Mouse (Mus musculus): ENCODE measurements at regions not wholly inside any gene's neighbourhood (a gene's known extent, or its start where the extent isn't known, plus 50 kb on each side); places are given as distances from the start of the nearest gene placed in this dataset.

DNA sequence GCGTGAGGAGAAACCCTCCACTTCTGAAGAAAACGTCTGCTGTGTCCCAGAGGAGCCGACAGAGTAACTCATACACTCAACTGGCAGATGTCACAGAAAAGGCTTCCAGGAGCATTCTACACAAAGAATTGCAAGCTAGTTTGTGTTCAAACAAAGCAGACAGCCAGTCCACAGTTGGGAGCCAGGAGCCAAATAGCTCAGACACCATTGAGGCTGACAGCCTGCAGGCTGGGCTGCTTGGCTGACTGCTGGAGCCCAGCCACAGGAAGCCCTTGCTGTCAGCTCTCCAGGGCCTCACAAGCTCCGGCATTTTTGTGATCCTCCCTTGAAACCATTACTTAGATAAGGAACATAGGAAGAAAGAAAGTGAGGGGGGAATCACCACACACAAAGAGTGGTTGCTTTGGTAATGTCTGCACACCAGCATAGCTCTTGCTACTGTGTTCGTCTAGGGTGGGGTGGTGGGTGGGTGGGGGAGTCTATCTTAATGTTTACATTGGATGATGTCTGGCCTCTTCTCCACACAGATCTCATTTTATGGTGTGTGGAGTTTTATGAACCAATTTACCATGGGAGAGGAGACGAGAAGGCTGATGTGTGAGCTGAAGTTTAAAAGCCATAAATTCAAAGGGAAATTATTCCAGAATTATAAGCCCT is 62.3 kb upstream of the Ankfn1 start:
- H3K9ac ChIP-seq (ENCODE audit: low read length): no peak overlapping the region
- WGBS: 21% methylated on average over 6 of the region's 6 CpGs
- H3K9me3 ChIP-seq (ENCODE audit: control insufficient read depth, low read length): no peaks in the 10 kb centered on the region
- no peaks in the 10 kb centered on the region for H3K27me3 ChIP-seq (ENCODE audit: control insufficient read depth, insufficient read depth, low read length)
- H3K36me3 ChIP-seq (ENCODE audit: control insufficient read depth, insufficient read depth, low read length): no peaks in the 10 kb centered on the region
- no peak overlapping the region for H3K4me3 ChIP-seq (ENCODE audit: control insufficient read depth in 1 of 2, insufficient read depth in 1 of 2, low read depth in 1 of 2, low read length in 2 of 2)
- peak overlapping the region; percentile 31 for H3K4me2 ChIP-seq (ENCODE audit: low read length)
- H3K27ac ChIP-seq (replicated peaks in 1 of 2; ENCODE audit: control insufficient read depth in 1 of 2, insufficient read depth in 1 of 2, low read depth in 2 of 2, low read length in 2 of 2): peak overlapping the region in 1 of 2 experiments; percentile 34; a peak in 1 of 4 replicates
- H3K4me1 ChIP-seq (ENCODE audit: control insufficient read depth in 2 of 2, insufficient read depth in 2 of 2, low read length in 2 of 2): peaks cover 4 to 10% of the 10 kb centered on the region in 2 experiments
- ATAC-seq (ENCODE audit: insufficient number of reproducible peaks, insufficient read depth, low FRiP score, low read depth): no peak

GRCm38 (mm10) chr11:89837995-89838394 is 60.5 kb upstream of the Ankfn1 start:
- no peaks in the 10 kb centered on the region for H3K9me3 ChIP-seq (ENCODE audit: control insufficient read depth, low read length)
- no peak overlapping the region for H3K4me3 ChIP-seq (ENCODE audit: control insufficient read depth in 1 of 2, insufficient read depth in 1 of 2, low read depth in 1 of 2, low read length in 2 of 2)
- 90% methylated on average over 1 of the region's 1 CpGs for WGBS
- no peak overlapping the region for H3K27ac ChIP-seq (replicated peaks in 1 of 2; ENCODE audit: control insufficient read depth in 1 of 2, insufficient read depth in 1 of 2, low read depth in 2 of 2, low read length in 2 of 2)
- H3K27me3 ChIP-seq (ENCODE audit: control insufficient read depth, insufficient read depth, low read length): no peaks in the 10 kb centered on the region
- H3K4me2 ChIP-seq (ENCODE audit: low read length): no peak overlapping the region
- H3K36me3 ChIP-seq (ENCODE audit: control insufficient read depth, insufficient read depth, low read length): no peaks in the 10 kb centered on the region
- no peak for ATAC-seq (ENCODE audit: insufficient number of reproducible peaks, insufficient read depth, low FRiP score, low read depth)
- H3K4me1 ChIP-seq (ENCODE audit: control insufficient read depth in 2 of 2, insufficient read depth in 2 of 2, low read length in 2 of 2): peaks cover 4 to 10% of the 10 kb centered on the region in 2 experiments
- H3K9ac ChIP-seq (ENCODE audit: low read length): no peak overlapping the region

- ATAC-seq (ENCODE audit: insufficient number of reproducible peaks, insufficient read depth, low FRiP score, low read depth): no peak
- H3K4me1 ChIP-seq (ENCODE audit: control insufficient read depth in 2 of 2, insufficient read depth in 2 of 2, low read length in 2 of 2): peaks cover 4 to 10% of the 10 kb centered on the region in 2 experiments
- no peaks in the 10 kb centered on the region for H3K27me3 ChIP-seq (ENCODE audit: control insufficient read depth, insufficient read depth, low read length)
- no peaks in the 10 kb centered on the region for H3K9me3 ChIP-seq (ENCODE audit: control insufficient read depth, low read length)
- H3K4me3 ChIP-seq (ENCODE audit: control insufficient read depth in 1 of 2, insufficient read depth in 1 of 2, low read depth in 1 of 2, low read length in 2 of 2): no peak overlapping the region
- H3K36me3 ChIP-seq (ENCODE audit: control insufficient read depth, insufficient read depth, low read length): no peaks in the 10 kb centered on the region
- WGBS: 89% methylated on average over 4 of the region's 4 CpGs
- no peak overlapping the region for H3K4me2 ChIP-seq (ENCODE audit: low read length)
- H3K27ac ChIP-seq (replicated peaks in 1 of 2; ENCODE audit: control insufficient read depth in 1 of 2, insufficient read depth in 1 of 2, low read depth in 2 of 2, low read length in 2 of 2): no peak overlapping the region
- no peak overlapping the region for H3K9ac ChIP-seq (ENCODE audit: low read length)
These were observed 59.4 kb upstream of the Ankfn1 start for GRCm38 (mm10) chr11:89836897-89837296.

DNA sequence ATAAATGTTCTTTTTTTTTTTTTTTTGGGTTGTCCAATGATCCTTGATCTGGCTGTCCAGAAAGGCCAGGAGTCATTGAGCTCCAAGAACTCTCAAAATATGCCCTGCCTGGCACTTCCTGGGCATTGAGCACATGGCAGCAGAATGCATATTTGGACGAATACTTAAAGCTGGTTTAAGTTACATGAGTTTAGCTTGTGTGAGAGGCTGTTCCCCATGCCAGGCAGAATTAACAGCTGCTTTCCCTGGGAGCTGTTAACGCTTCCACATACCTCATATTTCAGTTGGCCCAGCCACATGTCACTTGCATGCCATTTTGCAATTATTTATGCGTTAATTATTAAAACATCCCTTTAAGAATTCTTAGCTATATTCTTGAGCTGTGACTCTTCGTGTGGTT is 56.6 kb upstream of the Ankfn1 start:
- H3K27ac ChIP-seq (replicated peaks in 1 of 2; ENCODE audit: control insufficient read depth in 1 of 2, insufficient read depth in 1 of 2, low read depth in 2 of 2, low read length in 2 of 2): no peak overlapping the region
- H3K9ac ChIP-seq (ENCODE audit: low read length): no peak overlapping the region
- no peaks in the 10 kb centered on the region for H3K36me3 ChIP-seq (ENCODE audit: control insufficient read depth, insufficient read depth, low read length)
- H3K4me1 ChIP-seq (ENCODE audit: control insufficient read depth in 2 of 2, insufficient read depth in 2 of 2, low read length in 2 of 2): no peaks in the 10 kb centered on the region
- H3K4me3 ChIP-seq (ENCODE audit: control insufficient read depth in 1 of 2, insufficient read depth in 1 of 2, low read depth in 1 of 2, low read length in 2 of 2): no peak overlapping the region
- H3K27me3 ChIP-seq (ENCODE audit: control insufficient read depth, insufficient read depth, low read length): no peaks in the 10 kb centered on the region
- ATAC-seq (ENCODE audit: insufficient number of reproducible peaks, insufficient read depth, low FRiP score, low read depth): no peak
- WGBS: 77% methylated on average over 4 of the region's 4 CpGs
- no peak overlapping the region for H3K4me2 ChIP-seq (ENCODE audit: low read length)
- H3K9me3 ChIP-seq (ENCODE audit: control insufficient read depth, low read length): no peaks in the 10 kb centered on the region

- ATAC-seq (ENCODE audit: insufficient number of reproducible peaks, insufficient read depth, low FRiP score, low read depth): no peak
- Histone ChIP-seq H3K4me2 (ENCODE audit: low read length) (no peak overlapping the region), H3K36me3 (ENCODE audit: control insufficient read depth, insufficient read depth, low read length) (no peaks in the 10 kb centered on the region), H3K27ac (replicated peaks in 1 of 2; ENCODE audit: control insufficient read depth in 1 of 2, insufficient read depth in 1 of 2, low read depth in 2 of 2, low read length in 2 of 2) (no peak overlapping the region), H3K9ac (ENCODE audit: low read length) (no peak overlapping the region), H3K4me1 (ENCODE audit: control insufficient read depth in 2 of 2, insufficient read depth in 2 of 2, low read length in 2 of 2) (no peaks in the 10 kb centered on the region), H3K9me3 (ENCODE audit: control insufficient read depth, low read length) (no peaks in the 10 kb centered on the region), H3K4me3 (ENCODE audit: control insufficient read depth in 1 of 2, insufficient read depth in 1 of 2, low read depth in 1 of 2, low read length in 2 of 2) (no peak overlapping the region), H3K27me3 (ENCODE audit: control insufficient read depth, insufficient read depth, low read length) (no peaks in the 10 kb centered on the region)
- WGBS: 76% methylated on average over 8 of the region's 8 CpGs
These were observed 54.2 kb upstream of the Ankfn1 start for GRCm38 (mm10) chr11:89831577-89832110.
